In genomic region chr4:107178830-107179490, GRCm38 (mm10) we compare ENCODE assay signal across 8 mouse cellular contexts. TPM values are rescaled to one million over a fixed set of nuclear protein-coding genes. Genes with fewer than 3 reads are reported as not detected.
DNase-seq lines count a peak whose midpoint lies in the region; ATAC-seq lines count a peak whose summit lies in the region.

Gene Tceanc2, minus strand, starts transcription at chr4:107179116.

- peak within 1 kb of the TSS; percentile 100 for H3K4me3 ChIP-seq in hindbrain, embryonic 14.5 days (replicated peaks; ENCODE audit: low read length)

- H3K9ac ChIP-seq in hindbrain, embryonic 14.5 days = peak within 1 kb of the TSS; percentile 92

- H3K27ac ChIP-seq in hindbrain, embryonic 14.5 days = peak within 1 kb of the TSS; percentile 98

- peak; percentile 64 for ATAC-seq in hindbrain, embryonic 14.5 days (ENCODE audit: low FRiP score)

- no peaks in the 10 kb centered on the region for H3K9me3 ChIP-seq in hindbrain, embryonic 14.5 days (ENCODE audit: control insufficient read depth, low read length)

- H3K4me1 ChIP-seq in hindbrain, embryonic 14.5 days (replicated peaks; ENCODE audit: control insufficient read depth, insufficient read depth, low read length) = peaks cover 37% of the 10 kb centered on the region

- peak within 1 kb of the TSS; percentile 75 for H3K4me2 ChIP-seq in hindbrain, embryonic 14.5 days (replicated peaks)

- WGBS in hindbrain, embryonic 14.5 days = under 1% methylated on average over 47 of the region's 47 CpGs

- H3K36me3 ChIP-seq in hindbrain, embryonic 14.5 days (replicated peaks; ENCODE audit: control insufficient read depth, insufficient read depth) = peaks cover 18% of the 10 kb centered on the region

- DNase-seq in Muller cell, postnatal 12 days (ENCODE audit: inconsistent ontology term) = peak; percentile 65
- DNase-seq in cerebellum, adult 9-10 months = peak; percentile 65
- peak; percentile 53 to 54 for DNase-seq in frontal cortex, postnatal 10 days (ENCODE audit: low spot score in 2 of 2)
- DNase-seq in hindbrain, embryonic 14.5 days (ENCODE audit: low spot score) = peak; percentile 53
- DNase-seq in left cerebral cortex, adult 18-20 months (ENCODE audit: low spot score in 2 of 2) = peak; percentile 32
- peak; percentile 58 to 61 for DNase-seq in lung, postnatal 4 days
- DNase-seq in retina, postnatal 1 day = peak; percentile 57
- peak; percentile 34 for DNase-seq in urinary bladder, adult 2 months (ENCODE audit: low spot score)

- no peaks in the 10 kb centered on the region for H3K27me3 ChIP-seq in hindbrain, embryonic 14.5 days (ENCODE audit: control insufficient read depth, insufficient read depth, low read length)

RNA-seq across cellular contexts. Expression of gene Tceanc2, which starts in this region (rescaled TPM):
- 22.7 and 22.9 TPM in 2 replicates for polyA plus RNA-seq in hindbrain, embryonic 14.5 days (2014; fragmentation: Nextera tagmentation; extraction: Ambion mirVana)
- 10 to 100 TPM; 14.0 to 15.9 TPM for total RNA-seq in left cerebral cortex, adult 18-20 months (2021)
- 12.9 and 15.3 TPM in 2 replicates for polyA plus RNA-seq in urinary bladder, adult 2 months (2012; rRNA removed)

Comparison
In these comparisons a context has a peak if more than half of its experiments do, and no peak if none do; other contexts are left out.
1. Peak in every context shown above with its lines: DNase-seq, ATAC-seq, H3K4me3 ChIP-seq and H3K27ac ChIP-seq.